Mouse (Mus musculus) urinary bladder, postnatal 4 days (tissue): ENCODE data around the gene Pde6h.
"Not testable (repeated sequence)": the region's sequence is repeated elsewhere in the genome, so short reads cannot be mapped to it uniquely, and the experiment has no call there.

ENCODE experiments used
- DNase-seq, 2 experiments: peaks; one replicate each; pipeline ENCODE4 v3.0.0; 2021 to 2022; ENCODE audit warnings: low spot score in 2 of 2

The Pde6h gene

DNA sequence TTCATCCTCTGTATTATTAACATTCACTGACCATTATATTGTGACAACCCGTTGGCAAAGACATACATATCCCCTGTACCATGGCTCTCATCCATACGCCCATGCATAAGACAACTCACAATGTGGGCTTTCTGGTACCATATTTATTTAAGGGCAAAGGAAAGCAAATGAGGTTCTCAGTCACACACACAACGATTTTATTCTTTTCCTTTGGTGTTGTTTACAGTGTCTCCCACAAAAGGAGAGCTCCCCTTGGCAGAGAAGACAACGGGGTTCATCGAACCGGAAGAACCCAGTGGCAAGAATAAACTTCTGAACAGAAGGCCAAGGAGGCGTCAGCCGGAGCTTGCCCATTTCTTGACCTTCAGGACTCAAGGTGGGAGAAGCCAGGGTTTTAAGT lies at the start of gene Pde6h:
Pde6h (plus strand) TSS at position 301 of the 400 bp plus-strand sequence.
- DNase-seq: no peak

DNA sequence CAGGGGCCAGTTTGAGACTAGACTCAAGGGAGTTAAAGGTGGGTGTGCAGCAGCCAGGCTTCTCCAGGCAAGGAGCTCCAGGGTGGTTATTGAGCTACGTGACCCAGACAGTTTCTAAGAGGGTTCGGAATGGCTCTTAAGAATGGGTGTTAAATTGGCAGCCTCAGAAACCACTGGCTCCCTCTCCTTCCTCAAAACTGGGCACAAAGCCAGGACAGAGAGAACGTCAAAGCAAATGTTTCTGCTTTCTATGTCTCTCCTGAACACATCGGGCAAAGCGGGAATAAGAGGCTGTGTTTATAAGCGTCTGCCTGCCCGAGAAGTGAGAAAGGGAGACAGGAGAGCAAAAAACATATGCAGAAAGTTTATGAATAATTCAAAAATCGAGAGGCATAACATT lies 49.0 kb upstream of the Pde6h start:
- DNase-seq: no peak

DNA sequence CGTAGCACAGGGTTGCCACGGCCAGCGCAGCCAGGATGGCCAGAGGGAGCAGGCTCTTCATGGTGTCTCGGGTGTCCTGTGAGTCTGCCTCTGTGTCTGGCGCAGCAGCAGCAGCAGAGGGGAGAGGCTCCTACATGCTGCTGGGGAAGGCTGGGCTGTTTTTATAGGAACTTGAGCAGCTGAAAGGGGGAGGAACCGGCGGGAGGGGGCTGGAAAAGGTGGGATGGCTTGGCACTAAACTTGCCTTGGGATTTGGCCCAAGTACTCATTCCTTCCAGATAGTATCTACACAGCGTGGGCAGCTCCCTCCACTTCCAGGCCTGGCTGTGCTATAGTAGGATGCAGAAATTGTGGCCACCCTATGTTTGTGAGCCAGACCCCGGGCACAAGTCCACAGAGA lies 48.0 kb upstream of the Pde6h start, which contains the start of gene Mgp:
Mgp (minus strand) TSS at position 154 of the 400 bp plus-strand sequence.
- DNase-seq: peak in 1 of 2 experiments; percentile 68

DNA sequence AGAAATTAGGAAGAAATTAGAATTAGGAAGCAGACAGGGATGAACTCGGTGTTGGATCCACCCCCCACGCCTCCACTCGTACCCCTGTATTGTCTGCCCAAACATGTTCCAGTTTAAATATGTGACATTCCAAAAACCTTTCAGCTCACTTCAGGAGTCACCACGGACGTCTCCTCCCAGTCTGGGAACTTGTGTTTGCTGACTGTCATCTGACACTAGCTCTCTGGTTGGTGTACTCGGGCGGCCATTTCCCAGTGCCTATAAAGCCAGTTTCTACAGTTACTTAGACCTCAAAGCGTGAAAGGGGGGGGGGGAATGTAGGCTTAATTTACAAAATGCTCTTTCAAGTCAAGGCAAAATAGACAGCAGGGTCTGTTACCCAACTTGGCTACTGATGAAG lies 42.0 kb upstream of the Pde6h start:
- DNase-seq: no peak

DNA sequence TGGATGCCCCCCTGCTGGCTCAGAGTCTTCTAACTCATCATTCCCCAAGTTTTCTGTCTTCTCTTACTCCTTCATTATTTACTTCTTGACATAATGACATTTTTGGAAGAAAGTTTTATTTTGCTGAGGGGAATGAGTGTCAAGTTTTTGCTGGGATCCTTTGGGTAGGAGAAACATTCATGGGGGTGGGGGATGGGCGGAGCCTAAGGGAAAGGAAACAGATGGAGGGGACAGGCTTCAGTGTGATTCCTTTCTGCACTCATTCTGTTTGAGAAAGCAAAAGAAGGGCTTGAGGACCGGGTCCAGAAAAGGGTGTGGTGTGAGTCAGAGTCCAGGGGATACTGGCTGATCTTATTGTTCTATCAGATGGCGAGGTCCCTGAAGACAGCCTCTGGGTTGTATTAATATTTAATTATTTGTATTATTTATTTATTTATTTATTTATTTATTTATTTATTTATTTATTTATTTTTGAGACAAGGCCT lies 40.2 kb upstream of the Pde6h start:
- no peak for DNase-seq

DNA sequence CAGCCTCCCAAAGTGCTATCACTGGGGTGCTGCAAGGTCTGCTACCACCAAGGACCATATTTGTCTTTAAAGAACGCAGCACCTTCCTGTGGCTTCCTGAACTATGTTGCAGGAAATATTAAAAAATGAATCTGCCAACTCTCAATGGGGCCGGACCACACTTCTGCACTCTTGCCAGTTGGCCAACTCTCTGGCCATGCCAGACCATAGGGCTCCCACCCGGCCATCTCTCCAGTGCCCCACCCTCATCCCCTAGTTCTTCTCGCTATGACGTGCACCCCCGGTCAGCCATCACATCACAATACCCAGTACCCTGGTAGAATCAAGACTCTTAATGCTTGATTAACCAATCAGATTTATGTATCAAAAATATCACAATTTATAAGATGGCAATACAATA lies 39.7 kb upstream of the Pde6h start:
- DNase-seq: no peak

DNA sequence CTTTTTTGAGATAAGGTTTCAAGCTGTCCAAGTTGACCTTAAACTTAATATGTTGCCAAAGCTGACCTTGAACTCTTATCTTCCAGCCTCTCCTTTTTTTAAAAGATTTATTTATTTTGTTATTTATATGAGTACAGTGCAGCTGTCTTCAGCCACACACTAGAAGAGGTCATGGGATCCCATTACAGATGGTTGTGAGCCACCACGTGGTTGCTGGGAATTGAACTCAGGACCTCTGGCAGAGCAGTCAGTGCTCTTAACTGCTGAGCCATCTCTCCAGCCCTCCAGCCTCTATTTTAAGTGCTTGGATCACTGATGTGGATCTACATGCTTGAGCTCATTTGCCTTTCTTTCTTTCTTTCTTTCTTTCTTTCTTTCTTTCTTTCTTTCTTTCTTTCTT lies 38.9 kb upstream of the Pde6h start:
- DNase-seq: not testable (repeated sequence)

DNA sequence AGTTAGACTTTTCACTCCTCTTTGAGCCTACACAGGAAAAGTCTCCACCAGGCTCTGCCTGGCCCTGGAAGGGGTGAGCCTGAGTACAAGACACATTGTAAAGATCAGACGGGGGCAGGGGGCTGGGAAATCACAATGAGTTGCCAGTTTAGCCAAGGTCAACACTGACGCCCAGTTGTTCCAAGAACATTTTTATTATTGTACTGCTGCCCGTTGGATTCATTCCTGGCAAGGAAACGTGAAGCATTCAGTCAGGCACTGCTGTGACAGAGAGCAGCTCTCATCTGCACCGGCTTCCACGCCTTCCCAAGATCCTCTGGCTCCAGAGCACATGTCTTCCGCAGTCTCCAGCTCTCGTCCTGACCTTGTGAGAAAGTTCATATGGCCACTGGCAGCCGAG lies 35.8 kb upstream of the Pde6h start:
- DNase-seq: peak in 1 of 2 experiments; percentile 70

DNA sequence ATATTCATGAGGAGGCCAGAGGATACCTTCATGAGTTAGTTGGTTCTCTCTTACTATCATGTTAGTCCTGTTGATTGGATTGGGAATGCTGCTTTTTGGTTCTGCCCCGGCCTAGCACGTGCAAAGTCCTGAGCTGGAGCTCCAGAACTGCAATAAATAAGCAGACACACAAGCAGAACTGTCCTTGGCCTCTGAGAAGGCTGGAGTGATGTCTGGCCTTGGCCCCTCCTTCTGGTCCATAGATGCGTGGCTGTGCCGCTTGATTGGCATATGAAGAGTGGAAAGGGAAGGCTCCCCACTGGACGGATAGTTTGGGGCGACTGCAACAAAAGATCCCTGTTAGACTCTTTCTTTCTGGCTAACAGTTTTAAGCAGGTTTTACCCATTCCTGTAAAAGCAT lies 34.6 kb upstream of the Pde6h start:
- DNase-seq: no peak

DNA sequence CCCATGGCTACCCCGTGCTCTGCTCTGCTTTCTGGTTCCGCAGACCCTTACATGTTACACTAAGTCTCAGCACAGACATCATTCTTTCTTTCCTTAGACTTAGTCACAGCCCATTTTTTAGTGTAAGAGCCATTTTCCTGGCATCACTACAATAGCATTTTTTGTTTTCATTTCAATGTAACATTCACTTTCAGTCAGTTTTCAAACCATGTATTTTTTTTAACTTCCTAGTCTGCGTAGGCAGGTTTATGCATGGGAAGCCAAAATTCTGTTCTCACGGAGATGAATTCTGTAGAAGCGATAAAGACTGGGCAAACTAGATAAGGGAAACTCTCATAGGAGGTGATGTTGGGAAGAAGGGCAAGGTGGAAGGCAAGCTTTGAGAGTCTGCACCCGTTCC lies 34.1 kb upstream of the Pde6h start:
- no peak for DNase-seq

DNA sequence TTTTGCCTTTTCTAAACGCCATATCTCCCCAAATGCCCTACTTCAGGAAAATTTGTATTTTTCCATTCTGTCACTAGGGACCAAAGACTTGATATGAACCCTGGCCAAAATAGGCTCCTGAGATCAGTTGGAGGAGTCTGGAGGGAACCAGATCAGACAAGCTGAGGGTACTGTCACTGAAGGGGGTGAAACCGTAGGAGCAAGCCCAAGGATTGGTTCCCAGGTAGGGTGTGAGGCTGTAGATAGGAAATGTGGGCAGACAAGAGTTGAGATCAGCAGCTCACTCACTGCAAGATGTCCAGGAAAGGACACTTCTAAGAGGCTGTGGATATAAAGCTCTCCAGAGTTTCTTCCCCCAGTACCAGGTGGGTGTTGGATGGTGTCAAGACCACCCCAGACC lies 31.6 kb upstream of the Pde6h start:
- DNase-seq: no peak

DNA sequence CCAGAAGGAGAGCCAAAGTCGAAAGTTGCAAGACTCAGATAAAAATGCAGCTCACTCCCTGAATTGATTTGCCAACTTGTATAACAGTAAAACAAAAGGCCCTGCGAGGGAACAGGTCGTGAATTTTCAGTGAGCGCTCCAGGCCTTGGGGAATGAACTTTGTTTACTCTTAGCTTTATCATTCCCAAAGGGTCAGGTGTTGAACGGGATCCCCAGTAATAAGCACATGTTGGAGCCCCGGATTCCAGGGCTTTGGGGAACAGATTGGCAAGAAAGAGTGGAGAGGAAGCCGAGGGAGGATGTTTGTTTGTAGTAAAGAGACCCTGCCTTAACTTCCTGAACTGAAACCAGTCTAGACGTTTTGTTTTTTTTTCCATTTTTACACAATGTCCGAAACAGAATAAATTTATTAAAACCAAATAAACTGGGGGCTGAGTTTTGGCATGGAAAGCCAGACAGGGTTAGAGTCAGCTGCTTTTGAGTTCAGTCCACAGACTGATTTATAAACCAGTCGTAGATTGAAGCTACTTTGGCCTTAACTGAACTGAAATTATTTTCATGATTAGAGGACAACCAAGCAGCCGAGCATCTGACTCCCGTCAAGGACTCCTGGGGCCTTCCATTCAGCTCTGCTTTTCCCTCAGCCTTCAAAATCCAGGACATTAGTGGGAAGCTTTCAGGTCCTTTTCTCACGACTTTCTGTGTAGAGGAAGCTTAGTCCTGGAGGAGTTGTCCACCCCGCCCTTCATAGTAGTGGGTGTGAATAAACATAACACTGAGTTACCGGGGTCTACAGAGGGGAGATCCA lies 28.9 kb upstream of the Pde6h start:
- DNase-seq: no peak

DNA sequence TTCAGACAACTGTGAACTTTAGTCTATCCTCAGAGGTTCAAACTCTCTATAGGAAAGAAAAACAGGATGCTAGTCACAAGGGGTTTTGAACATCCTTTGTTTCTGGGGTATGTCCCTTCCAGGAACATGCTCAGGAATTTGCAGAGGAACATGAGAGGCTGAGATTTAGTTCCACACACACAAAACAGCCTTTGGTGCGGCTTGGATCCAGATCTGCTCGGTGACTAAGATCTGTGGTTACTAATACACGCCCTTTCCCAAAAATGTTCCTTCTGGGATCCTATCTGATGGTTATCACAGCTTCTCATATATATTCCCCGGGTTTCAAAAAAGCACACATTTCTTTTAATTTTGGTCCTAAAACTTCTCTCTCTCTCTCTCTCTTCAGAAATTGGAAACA lies 25.8 kb upstream of the Pde6h start:
- no peak for DNase-seq

DNA sequence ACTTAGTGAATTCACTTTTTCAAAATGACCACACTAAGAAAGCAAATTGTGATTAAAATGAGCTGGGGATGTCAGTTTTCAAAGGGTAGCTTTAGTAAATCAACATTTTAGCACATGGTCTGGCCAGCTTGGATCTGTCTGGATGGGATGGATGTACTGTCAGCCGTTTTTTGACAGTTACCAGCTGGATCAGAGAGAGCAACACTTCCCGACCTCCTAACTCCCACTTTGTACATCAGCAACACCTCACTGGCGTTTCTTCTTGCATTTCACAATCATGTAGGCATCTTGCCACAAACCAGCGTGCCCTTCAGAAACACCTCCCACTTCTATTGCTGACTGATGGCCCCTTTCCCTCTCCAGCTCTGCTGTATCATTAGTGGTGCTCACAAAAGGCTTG lies 25.4 kb upstream of the Pde6h start:
- no peak for DNase-seq

DNA sequence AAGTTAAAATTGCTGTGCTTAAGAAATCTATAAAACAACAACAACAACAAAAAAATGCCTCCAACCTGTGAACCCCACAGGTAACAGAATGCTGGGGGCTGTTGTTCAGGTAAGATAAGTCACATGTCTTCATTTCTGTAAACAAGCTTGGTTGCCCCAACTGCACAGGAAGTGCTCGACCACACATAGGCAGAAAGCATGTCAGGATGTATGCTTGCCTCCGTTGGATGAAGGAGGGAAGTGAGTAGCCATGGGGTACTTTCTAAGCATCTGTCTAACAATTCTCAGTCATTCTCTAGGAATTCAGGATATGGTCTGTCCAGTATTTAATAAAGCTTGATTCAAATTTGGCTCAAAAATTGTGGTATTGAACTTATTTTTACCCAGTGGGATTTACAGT lies 24.7 kb upstream of the Pde6h start:
- no peak for DNase-seq

DNA sequence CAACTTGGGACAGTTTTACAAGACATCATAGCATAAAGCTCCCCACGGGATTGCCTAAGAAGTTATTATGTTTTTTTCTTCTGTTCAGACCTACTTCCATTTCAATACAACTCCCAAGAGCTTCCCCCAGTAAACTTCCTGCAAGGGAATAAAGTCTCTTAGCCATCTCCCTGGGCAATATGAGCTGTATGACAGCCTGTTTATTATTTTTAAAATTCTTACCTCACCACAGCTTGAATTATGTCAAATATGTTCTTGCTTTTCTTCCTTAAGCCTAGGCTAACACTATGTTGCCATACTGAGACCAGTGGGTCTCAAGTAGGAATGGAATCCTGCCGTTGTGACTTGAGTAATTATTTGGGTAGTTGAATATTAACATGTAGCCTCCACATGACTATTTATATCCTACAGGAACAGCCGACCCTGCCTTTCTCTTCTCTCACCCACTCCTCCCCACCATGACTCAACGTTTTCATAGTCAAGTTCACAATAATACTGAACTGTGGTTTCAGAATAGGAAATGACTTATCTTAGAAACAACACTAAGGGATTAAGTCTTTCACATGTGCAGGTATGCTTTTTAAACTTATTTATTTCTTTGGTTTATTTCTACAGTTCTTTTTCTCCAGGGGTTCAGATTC lies 23.1 kb upstream of the Pde6h start:
- no peak for DNase-seq

DNA sequence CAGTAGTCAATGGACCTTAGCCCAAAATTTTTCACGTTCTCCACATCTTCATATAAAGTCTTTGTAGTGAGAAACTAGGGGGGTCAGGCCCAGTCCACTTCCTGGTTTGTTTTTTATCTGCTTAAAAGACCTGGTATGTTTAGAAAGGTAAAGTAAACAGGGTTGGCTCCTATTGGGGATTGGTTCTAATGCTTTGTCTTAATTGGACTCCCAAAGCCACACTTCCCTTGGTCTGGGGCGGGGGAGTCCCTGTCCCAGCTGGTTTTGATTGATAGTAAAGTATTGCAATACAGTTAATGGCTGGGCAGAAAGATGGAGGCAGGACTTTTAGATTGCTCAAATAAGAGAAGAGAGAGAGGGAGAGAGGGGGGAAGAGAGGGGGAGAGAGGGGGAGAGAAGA lies 22.6 kb upstream of the Pde6h start:
- DNase-seq: no peak

DNA sequence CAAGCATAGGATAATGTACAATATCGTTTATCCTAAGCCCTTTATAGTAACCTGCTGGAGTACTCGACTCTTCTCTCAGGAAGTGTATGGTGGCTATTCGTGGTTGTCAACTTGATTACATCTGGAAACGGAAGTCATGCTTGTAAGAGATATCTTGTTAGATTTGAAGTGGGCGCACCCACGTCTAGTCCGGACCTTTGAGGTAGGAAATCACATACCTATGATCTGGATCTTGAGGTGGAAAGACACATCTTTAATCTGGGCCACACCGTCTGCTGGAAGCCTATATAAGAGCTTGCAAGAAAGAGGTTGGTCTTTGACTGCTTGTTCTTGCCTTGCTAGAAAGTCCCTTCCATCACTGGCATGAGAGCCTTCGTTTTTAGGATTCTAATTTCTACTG lies 21.1 kb upstream of the Pde6h start:
- no peak for DNase-seq

DNA sequence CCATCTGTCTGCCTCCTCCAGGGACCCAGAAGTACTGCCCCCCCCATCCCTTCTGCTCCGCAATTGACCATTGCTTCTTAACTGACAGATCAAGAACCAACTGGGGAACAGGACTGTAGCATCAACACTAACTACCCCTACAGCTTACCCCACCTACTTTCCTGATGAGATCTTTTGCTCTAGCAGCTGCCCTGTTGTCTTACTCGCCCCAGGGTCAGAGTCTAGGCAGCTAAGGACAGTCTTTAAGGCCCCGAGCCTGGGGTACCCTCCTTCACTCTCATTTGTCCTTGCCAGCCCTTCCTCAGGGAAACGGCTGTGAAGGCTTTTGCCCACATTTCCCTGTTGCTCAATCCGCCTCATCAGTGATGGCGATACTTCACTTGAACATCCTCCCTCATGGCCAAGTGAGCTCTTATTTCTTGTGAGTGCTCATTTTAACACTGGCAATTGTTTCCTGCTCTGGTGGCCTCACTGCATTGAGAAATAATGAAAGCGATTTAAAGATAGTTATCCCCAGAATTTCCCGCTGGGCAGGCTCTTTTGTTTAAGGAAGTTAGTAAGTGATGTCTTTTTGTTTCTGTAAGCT lies 19.7 kb upstream of the Pde6h start:
- DNase-seq: no peak

DNA sequence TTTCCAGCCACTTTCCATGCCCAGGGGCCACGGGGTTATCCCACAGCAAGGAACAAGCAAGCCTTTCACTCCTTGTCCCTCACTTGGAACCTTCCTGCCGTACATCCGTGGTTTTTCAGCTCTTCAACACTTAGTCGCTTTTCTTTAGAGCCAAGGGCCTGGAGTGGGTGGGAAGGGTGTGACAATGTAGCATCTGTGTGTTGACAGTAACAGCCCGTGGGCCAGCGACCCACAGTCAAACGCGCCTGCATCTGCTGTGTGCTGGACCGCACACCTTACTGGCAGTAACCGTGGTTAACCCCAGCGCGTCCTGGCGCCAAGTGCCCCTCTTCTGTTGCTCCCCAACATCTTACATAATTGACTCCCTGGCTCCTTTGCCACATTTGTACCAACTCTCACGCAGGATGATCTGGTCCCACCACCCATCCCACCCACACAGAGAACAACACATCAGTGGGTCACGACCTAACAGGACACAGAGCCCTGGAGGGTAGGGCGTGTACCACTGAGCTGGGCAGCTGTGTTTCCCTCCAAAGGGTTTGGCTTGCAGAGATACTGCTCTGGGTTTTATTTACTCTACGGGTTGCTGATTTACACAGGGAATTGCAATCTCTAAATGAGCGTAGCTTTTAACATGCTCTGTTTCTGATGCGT lies 17.2 kb upstream of the Pde6h start:
- DNase-seq: no peak

DNA sequence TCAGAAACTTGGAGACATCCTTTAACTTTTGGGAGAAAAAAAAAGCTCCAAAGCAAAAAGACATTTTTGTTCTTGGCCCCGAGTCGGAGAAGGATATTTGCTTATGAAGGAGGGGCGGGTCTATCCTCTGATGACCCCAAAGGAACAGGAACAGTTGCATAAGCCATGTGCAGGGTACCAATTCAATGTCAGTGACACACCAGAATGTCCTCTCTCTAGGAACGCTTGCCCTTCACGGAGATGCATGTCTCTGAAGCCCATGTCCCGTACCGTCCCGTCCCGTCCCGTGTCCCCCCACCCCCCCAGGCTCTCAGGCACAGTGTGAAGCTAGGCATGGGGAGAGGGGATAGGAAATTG lies 16.7 kb upstream of the Pde6h start:
- DNase-seq: no peak

DNA sequence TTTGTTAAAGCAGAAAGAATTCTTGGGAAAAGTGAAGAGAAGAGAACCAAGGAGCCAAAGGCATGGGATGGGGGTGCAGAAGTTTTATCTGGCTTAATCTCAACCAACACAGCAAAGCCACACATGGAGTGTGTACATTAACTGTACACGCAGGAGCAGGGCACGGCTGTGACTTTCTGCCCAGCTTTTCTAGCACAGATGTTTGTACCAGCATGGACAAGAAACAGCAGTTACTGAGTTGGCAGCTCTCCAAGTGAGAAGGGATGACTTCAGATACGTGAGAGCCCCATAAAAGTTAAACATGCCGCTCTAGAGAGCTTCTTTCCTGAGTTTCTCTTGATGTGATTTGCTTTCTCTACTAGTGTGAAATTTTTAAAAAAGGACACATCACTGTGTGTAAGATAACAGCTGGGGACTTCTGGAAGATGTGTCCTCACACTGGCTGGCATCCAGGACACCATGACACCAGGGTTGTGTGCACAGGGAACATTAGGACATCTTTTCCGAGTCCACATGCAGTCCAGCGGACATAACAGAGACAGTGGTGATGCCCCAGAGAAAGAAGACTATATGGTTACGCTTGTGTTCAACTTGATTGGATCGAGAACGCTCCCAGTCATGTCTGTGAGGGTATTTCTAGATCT lies 13.3 kb upstream of the Pde6h start:
- DNase-seq: no peak
